Mouse (Mus musculus): ENCODE measurements around the gene Sapcd1.
A peak's percentile ranks its signal among the peaks of the same experiment; 100 is the strongest.
"Not testable (repeated sequence)": the region's sequence is repeated elsewhere in the genome, so short reads cannot be mapped to it uniquely, and the experiment has no call there.

Sapcd1 gene

GRCm38 (mm10) chr17:35005158-35005557 lies 22.7 kb downstream of the Sapcd1 start:
- no peak for DNase-seq

- no peak for DNase-seq
These were observed 23.6 kb downstream of the Sapcd1 start for GRCm38 (mm10) chr17:35004075-35004717.

- DNase-seq: no peak
These were observed 24.6 kb downstream of the Sapcd1 start for GRCm38 (mm10) chr17:35003022-35003838.

GRCm38 (mm10) chr17:35002153-35002865 lies 25.5 kb downstream of the Sapcd1 start:
- no peak for DNase-seq

- DNase-seq: peak; percentile 42 to 46
These were observed 26.2 kb downstream of the Sapcd1 start for GRCm38 (mm10) chr17:35001452-35002152.

GRCm38 (mm10) chr17:35000717-35001451 lies 26.9 kb downstream of the Sapcd1 start, which contains the start of gene Vars:
Vars (plus strand) TSS chr17:35000987.
- DNase-seq: peak; percentile 77 to 80

- peak; percentile 45 to 63 for DNase-seq
These were observed 27.7 kb downstream of the Sapcd1 start for GRCm38 (mm10) chr17:34999871-35000716.

- no peak for DNase-seq
These were observed 29.0 kb downstream of the Sapcd1 start for GRCm38 (mm10) chr17:34998526-34999430.

- no peak for DNase-seq
These were observed 30.7 kb downstream of the Sapcd1 start for GRCm38 (mm10) chr17:34997142-34997483.

- DNase-seq: no peak
These were observed 31.2 kb downstream of the Sapcd1 start for GRCm38 (mm10) chr17:34996411-34997141.

GRCm38 (mm10) chr17:34995927-34996326 lies 31.9 kb downstream of the Sapcd1 start:
- not testable (repeated sequence) for DNase-seq

- DNase-seq: not testable (repeated sequence)
These were observed 32.6 kb downstream of the Sapcd1 start for GRCm38 (mm10) chr17:34995192-34995591.

- no peak for DNase-seq
These were observed 33.1 kb downstream of the Sapcd1 start for GRCm38 (mm10) chr17:34994751-34995150.

- no peak for DNase-seq
These were observed 43.6 kb downstream of the Sapcd1 start for GRCm38 (mm10) chr17:34984218-34984617.

GRCm38 (mm10) chr17:34982328-34982727 lies 45.5 kb downstream of the Sapcd1 start:
- no peak for DNase-seq

GRCm38 (mm10) chr17:34981690-34982180 lies 46.1 kb downstream of the Sapcd1 start, which contains the start of gene Lsm2:
Lsm2 (plus strand) TSS chr17:34981862.
- peak; percentile 83 to 84 for DNase-seq

- DNase-seq: no peak
These were observed 47.2 kb downstream of the Sapcd1 start for GRCm38 (mm10) chr17:34980655-34981054.

GRCm38 (mm10) chr17:34979631-34980030 lies 48.2 kb downstream of the Sapcd1 start:
- DNase-seq: no peak

- no peak for DNase-seq
These were observed 49.6 kb downstream of the Sapcd1 start for GRCm38 (mm10) chr17:34978239-34978638.
